Mouse (Mus musculus) cerebellum, postnatal 25 days (tissue): ENCODE measurements around the gene Rint1.

Experiments used
- DNase-seq, 2 experiments: peaks; one replicate each; pipeline ENCODE4 v3.0.0; 2021; ENCODE audit warnings: mixed read lengths in 2 of 2

Rint1 gene

GRCm38 (mm10) chr5:23864054-23864965 is 76.8 kb downstream of the Rint1 start:
- no peak for DNase-seq

- DNase-seq = no peak
Measured at GRCm38 (mm10) chr5:23865941-23866340, 78.4 kb downstream of the Rint1 start.
